Mouse (Mus musculus): ENCODE measurements around the gene Gm19965. TPM values are rescaled to one million over a fixed set of nuclear protein-coding genes. Genes with fewer than 3 reads are reported as not detected.

The Gm19965 gene
- not detected for polyA plus RNA-seq (2012; fragmentation: generic; extraction: Trizol)

DNA sequence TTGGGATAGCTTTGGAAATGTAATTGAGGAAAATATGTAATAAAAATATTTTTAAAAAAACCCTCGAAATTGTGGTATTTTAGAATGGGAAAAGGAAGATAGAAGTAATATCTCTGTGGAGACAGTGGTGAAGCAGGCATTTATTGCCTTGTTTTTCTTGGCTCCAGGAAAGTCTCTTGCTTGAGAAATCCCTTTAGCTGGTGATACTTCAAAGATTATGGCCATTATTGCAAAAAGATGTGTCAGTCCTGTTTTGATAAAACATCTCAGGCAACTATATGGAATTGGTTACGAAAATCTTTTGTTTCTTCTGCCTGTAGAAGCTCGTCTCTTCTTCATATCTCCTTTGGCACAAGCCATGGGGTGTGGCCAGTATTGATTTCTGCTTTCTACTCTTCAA is at the start of gene Gm19965:
Gm19965 (plus strand) TSS at position 301 of the 400 bp plus-strand sequence.
- no peak within 1 kb of the TSS for H3K4me3 ChIP-seq
- H3K36me3 ChIP-seq (ENCODE audit: control insufficient read depth, insufficient read depth), result no peaks in the 10 kb centered on the region
- H3ac ChIP-seq (ENCODE audit: control insufficient read depth, insufficient read length), result no peak within 1 kb of the TSS
- TF ChIP-seq TCF12 (IDR thresholded peaks at IDR 0.05; ENCODE audit: insufficient read depth, poor library complexity, severe bottlenecking) (no peak), USF1 (IDR thresholded peaks at IDR 0.05; ENCODE audit: low read depth) (no peak), SRF (IDR thresholded peaks at IDR 0.05; ENCODE audit: control insufficient read depth, insufficient read length, low read depth) (no peak), POLR2A (IDR thresholded peaks at IDR 0.05; ENCODE audit: insufficient read length, low read depth) (no peak), MYOD1 (IDR thresholded peaks at IDR 0.05; ENCODE audit: control insufficient read depth in 1 of 3, insufficient read length in 2 of 3, low read depth in 2 of 3) (no peak), POLR2AphosphoS2 (IDR thresholded peaks at IDR 0.05; ENCODE audit: insufficient read length, low read depth) (no peak), REST (IDR thresholded peaks at IDR 0.05; ENCODE audit: insufficient read depth, insufficient read length) (no peak), CEBPB (IDR thresholded peaks at IDR 0.05; ENCODE audit: insufficient read depth, poor library complexity, severe bottlenecking) (no peak), MAX (IDR thresholded peaks at IDR 0.05; ENCODE audit: low read depth) (no peak), TCF3 (IDR thresholded peaks at IDR 0.05; ENCODE audit: insufficient read length, low read depth) (no peak), MYOG (IDR thresholded peaks at IDR 0.05; ENCODE audit: control insufficient read depth in 1 of 3, insufficient read depth in 1 of 3, insufficient read length in 2 of 3, low read depth in 2 of 3) (no peak), E2F4 (IDR thresholded peaks at IDR 0.05; ENCODE audit: insufficient read depth) (no peak)
- no peaks in the 10 kb centered on the region for H3K27me3 ChIP-seq (ENCODE audit: control insufficient read depth, insufficient read depth, insufficient read length)
- no peak within 1 kb of the TSS for H3K4me2 ChIP-seq (ENCODE audit: low read depth)
- no peaks in the 10 kb centered on the region for H3K79me2 ChIP-seq (ENCODE audit: control insufficient read depth, insufficient read depth)

DNA sequence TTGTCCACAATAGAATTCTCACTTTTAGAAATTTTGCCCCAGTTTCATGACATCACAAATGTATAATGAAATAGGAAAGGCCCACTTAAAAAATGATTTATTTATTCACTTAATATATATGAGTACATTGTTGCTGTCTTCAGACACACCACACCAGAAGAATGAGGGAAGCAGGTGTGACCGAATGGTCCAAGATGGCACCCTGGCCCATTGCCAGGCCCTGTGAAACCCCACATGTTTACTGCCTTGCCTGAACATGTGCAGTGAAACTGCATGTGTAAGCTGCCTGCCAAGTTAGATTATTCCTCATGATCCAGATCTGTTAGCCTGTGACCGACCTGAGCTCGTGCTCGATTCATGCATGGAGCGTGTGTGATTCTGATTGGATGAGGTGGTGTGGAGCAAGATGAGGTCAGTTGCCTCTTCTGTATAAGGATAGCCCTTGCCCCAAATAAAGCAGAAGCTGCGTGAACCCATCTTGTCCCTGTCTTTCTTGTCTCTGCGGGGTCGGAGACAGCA is 20.3 kb upstream of the Gm19965 start:
- H3K36me3 ChIP-seq (ENCODE audit: control insufficient read depth, insufficient read depth), result no peaks in the 10 kb centered on the region
- no peak overlapping the region for H3ac ChIP-seq (ENCODE audit: control insufficient read depth, insufficient read length)
- no peaks in the 10 kb centered on the region for H3K79me2 ChIP-seq (ENCODE audit: control insufficient read depth, insufficient read depth)
- TF ChIP-seq USF1 (IDR thresholded peaks at IDR 0.05; ENCODE audit: low read depth) (no peak), REST (IDR thresholded peaks at IDR 0.05; ENCODE audit: insufficient read depth, insufficient read length) (no peak), MAX (IDR thresholded peaks at IDR 0.05; ENCODE audit: low read depth) (no peak), CEBPB (IDR thresholded peaks at IDR 0.05; ENCODE audit: insufficient read depth, poor library complexity, severe bottlenecking) (no peak)
- no peaks in the 10 kb centered on the region for H3K27me3 ChIP-seq (ENCODE audit: control insufficient read depth, insufficient read depth, insufficient read length)
- H3K4me2 ChIP-seq (ENCODE audit: low read depth), result no peak overlapping the region
- no peak overlapping the region for H3K4me3 ChIP-seq
